ENCODE assay signal across 26 mouse cellular contexts in genomic region chr4:85362661-85363060, GRCm38 (mm10).
DNase-seq lines count a peak whose midpoint lies in the region; TF ChIP-seq lines count a peak whose summit lies in the region.
"Had no signal": no experiment of that assay in that cellular context is flagged by ENCODE, and none has a peak within 500 bp of the region (broad histone marks: within the 10 kb centered on the region; RNA-seq: fewer than 3 reads in every experiment).

No protein-coding gene starts in this region.

- DNase-seq in adrenal gland, postnatal 14 days, result peak; percentile 4
- no peak for DNase-seq in adrenal gland, adult 8-10 months
- DNase-seq in layer of hippocampus, adult 2 months (ENCODE audit: low spot score in 2 of 2), result no peak
- no peak for DNase-seq in layer of hippocampus, postnatal 10 days (ENCODE audit: low spot score in 2 of 2)
- DNase-seq in brain, adult 2 months (ENCODE audit: low read depth, low spot score), result peak; percentile 64
- peak; percentile 25 for DNase-seq in fat pad, adult 2 months (ENCODE audit: extremely low read depth, low read depth, low spot score)
- no peak for DNase-seq in ovary, postnatal 14 days (ENCODE audit: low spot score)
- no peak for DNase-seq in spleen, postnatal 4 days (ENCODE audit: low spot score in 2 of 2)
- DNase-seq: cerebellum, adult 2 months; cerebellum, postnatal 36 days; embryo, embryonic 11 days; gastrocnemius, postnatal 14 days; heart, adult 11 months; kidney, adult 18-20 months; kidney, postnatal 36 days; layer of hippocampus, postnatal 36 days; right cerebral cortex, postnatal 4 days; thymus, adult 18-20 months; thymus, postnatal 25 days had no signal

- no peak overlapping the region for H3K4me3 ChIP-seq in layer of hippocampus, adult 2 months
- H3K4me3 ChIP-seq: heart, embryonic 10.5 days; heart, embryonic 15.5 days; limb, embryonic 12.5 days; lung, embryonic 15.5 days; midbrain, embryonic 10.5 days; myocyte; neural tube, embryonic 12.5 days had no signal

- peak overlapping the region; percentile 14; the same call in 1 of the 2 replicates for H3K27ac ChIP-seq in layer of hippocampus, adult 2 months
- H3K27ac ChIP-seq: heart, embryonic 10.5 days; heart, embryonic 15.5 days; limb, embryonic 12.5 days; lung, embryonic 15.5 days; midbrain, embryonic 10.5 days; neural tube, embryonic 12.5 days had no signal

- no peak for TF ChIP-seq CTCF in layer of hippocampus, adult 2 months (conservative IDR thresholded peaks at IDR 0.05)

Comparison
In these comparisons a context has a peak if more than half of its experiments do, and no peak if none do; other contexts are left out.
1. DNase-seq: peak in adrenal gland, postnatal 14 days (single experiment), brain, adult 2 months (single experiment) and fat pad, adult 2 months (single experiment); none in adrenal gland, adult 8-10 months (single experiment), layer of hippocampus, adult 2 months (0 of 2), layer of hippocampus, postnatal 10 days (0 of 2), ovary, postnatal 14 days (single experiment) and spleen, postnatal 4 days (0 of 2).